Mouse (Mus musculus): ENCODE data around the gene Nr2f2.
A peak's percentile ranks its signal among the peaks of the same experiment; 100 is the strongest.

The Nr2f2 gene

GRCm38 (mm10) chr7:70365941-70366807 is at the start of gene Nr2f2:
Nr2f2 (minus strand) TSS chr7:70366735.
- DNase-seq (ENCODE audit: low spot score), result peak; percentile 39

GRCm38 (mm10) chr7:70414461-70414860 is 47.9 kb upstream of the Nr2f2 start:
- DNase-seq (ENCODE audit: low spot score), result no peak

GRCm38 (mm10) chr7:70413646-70414045 is 47.1 kb upstream of the Nr2f2 start:
- no peak for DNase-seq (ENCODE audit: low spot score)

- DNase-seq (ENCODE audit: low spot score), result peak; percentile 62
Measured at GRCm38 (mm10) chr7:70412900-70413299, 46.4 kb upstream of the Nr2f2 start.

- DNase-seq (ENCODE audit: low spot score), result no peak
Measured at GRCm38 (mm10) chr7:70410350-70410749, 43.8 kb upstream of the Nr2f2 start.

GRCm38 (mm10) chr7:70409890-70410289 is 43.4 kb upstream of the Nr2f2 start:
- DNase-seq (ENCODE audit: low spot score), result no peak

- no peak for DNase-seq (ENCODE audit: low spot score)
Measured at GRCm38 (mm10) chr7:70408814-70409213, 42.3 kb upstream of the Nr2f2 start.

GRCm38 (mm10) chr7:70407123-70407522 is 40.6 kb upstream of the Nr2f2 start:
- DNase-seq (ENCODE audit: low spot score), result no peak

GRCm38 (mm10) chr7:70406527-70406926 is 40.0 kb upstream of the Nr2f2 start:
- no peak for DNase-seq (ENCODE audit: low spot score)

- no peak for DNase-seq (ENCODE audit: low spot score)
Measured at GRCm38 (mm10) chr7:70405466-70405865, 38.9 kb upstream of the Nr2f2 start.

GRCm38 (mm10) chr7:70382828-70383227 is 16.3 kb upstream of the Nr2f2 start:
- DNase-seq (ENCODE audit: low spot score), result no peak

GRCm38 (mm10) chr7:70381409-70382244 is 15.1 kb upstream of the Nr2f2 start:
- DNase-seq (ENCODE audit: low spot score), result no peak

GRCm38 (mm10) chr7:70380943-70381342 is 14.4 kb upstream of the Nr2f2 start:
- DNase-seq (ENCODE audit: low spot score), result no peak

- no peak for DNase-seq (ENCODE audit: low spot score)
Measured at GRCm38 (mm10) chr7:70380246-70380645, 13.7 kb upstream of the Nr2f2 start.

GRCm38 (mm10) chr7:70370552-70371262 is 4.2 kb upstream of the Nr2f2 start:
- DNase-seq (ENCODE audit: low spot score), result no peak

- peak; percentile 22 for DNase-seq (ENCODE audit: low spot score)
Measured at GRCm38 (mm10) chr7:70369731-70370551, 3.4 kb upstream of the Nr2f2 start.

GRCm38 (mm10) chr7:70369061-70369730 is 2.7 kb upstream of the Nr2f2 start:
- peak; percentile 20 for DNase-seq (ENCODE audit: low spot score)

GRCm38 (mm10) chr7:70368751-70369060 is 2.2 kb upstream of the Nr2f2 start:
- no peak for DNase-seq (ENCODE audit: low spot score)

GRCm38 (mm10) chr7:70368268-70368655 is 1.7 kb upstream of the Nr2f2 start:
- no peak for DNase-seq (ENCODE audit: low spot score)

- no peak for DNase-seq (ENCODE audit: low spot score)
Measured at GRCm38 (mm10) chr7:70367591-70368267, 1.2 kb upstream of the Nr2f2 start.

- no peak for DNase-seq (ENCODE audit: low spot score)
Measured at GRCm38 (mm10) chr7:70366808-70367095, 217 bp upstream of the Nr2f2 start.
